Mouse (Mus musculus): ENCODE data around the gene Gm9964.
"Not testable (repeated sequence)": the region's sequence is repeated elsewhere in the genome, so short reads cannot be mapped to it uniquely, and the experiment has no call there.

The Gm9964 gene
- long read RNA-seq, experiment 1 = 0 reads
- long read RNA-seq, experiment 2 = 0 reads

DNA sequence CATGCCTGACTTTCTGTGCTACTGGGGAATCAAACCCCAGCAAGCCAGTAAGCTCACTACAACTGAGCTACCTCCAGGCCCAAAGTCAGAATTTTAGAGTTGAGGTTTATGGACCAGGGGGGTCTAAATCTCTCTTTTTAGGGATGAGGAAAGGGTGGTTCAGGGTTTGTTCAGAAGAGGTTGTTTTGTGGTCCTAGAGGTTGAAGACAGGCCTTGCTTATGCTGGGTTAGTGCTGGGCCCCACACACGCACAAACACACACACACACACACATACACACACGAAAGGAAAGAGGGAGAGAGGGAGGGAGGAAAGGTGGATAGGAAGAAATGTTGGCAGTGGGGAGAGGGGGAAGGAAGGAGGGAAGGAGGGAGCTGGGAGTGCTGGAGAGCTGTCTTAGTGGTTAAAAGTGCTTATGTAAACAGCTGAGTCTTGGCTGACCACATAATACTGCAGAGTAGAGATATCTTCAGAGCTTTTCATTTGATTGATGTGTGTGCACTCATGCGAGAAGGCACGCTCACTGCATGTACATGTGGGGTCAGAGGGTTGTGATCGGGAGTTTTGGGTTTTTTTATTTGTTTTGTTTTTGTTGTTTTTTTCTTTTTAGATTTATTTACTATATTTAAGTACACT is at the start of gene Gm9964:
Gene Gm9964, minus strand, starts transcription at position 51 of the 636 bp plus-strand sequence.
- intact Hi-C loops (cut with DNase I) = loop anchor here (5.0 to 10.0 kb wide), 2 partner anchors 100 to 282 kb away; no protein-coding TSS in a partner anchor

DNA sequence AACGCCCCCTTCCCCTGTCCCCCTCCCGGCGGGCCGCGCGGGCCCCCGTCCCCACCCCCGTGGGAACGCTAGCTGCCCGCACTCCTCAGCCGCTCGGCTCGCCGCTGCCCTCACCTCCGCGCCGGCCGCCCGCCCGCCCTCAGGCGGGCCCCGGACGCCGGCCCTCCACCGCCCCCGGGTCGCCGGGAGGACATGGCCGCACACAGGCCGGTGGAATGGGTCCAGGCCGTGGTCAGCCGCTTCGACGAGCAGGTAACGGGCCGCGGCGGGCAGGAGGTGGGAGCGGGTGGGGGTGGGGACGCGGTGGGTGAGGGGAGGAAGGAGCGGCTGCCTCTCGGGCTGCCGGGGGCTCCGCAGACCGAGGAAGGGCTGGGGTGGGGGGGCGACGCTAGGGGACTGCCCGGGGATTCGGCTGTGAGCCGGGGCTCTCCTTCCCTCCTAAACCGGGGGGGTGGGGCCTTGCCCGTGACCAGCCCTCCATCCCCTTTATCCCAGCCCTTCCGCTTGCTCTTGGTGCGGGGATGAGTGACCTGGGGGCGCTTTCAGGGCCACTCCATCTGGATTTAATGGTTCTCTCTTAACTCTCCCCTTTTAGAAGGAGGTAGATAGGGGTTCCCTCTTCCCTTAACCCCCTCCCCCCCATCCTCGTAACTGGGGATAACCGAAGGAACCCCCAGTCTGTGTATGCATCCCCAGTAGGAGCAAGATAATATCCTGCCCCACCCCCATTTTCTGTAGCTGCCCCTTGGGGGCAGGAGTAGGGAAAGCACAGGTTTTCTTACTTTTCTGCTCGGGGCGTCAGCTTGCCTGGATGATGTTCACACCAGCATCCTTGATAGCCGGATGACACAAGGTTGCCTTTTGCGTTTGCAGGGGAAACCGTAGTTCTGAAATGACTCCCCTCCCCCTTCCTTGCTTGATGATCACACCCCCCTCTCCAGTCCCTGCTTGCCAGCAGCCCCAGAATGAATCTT is 43.4 kb upstream of the Gm9964 start:
- intact Hi-C loops (cut with DNase I) = no loop called here

DNA sequence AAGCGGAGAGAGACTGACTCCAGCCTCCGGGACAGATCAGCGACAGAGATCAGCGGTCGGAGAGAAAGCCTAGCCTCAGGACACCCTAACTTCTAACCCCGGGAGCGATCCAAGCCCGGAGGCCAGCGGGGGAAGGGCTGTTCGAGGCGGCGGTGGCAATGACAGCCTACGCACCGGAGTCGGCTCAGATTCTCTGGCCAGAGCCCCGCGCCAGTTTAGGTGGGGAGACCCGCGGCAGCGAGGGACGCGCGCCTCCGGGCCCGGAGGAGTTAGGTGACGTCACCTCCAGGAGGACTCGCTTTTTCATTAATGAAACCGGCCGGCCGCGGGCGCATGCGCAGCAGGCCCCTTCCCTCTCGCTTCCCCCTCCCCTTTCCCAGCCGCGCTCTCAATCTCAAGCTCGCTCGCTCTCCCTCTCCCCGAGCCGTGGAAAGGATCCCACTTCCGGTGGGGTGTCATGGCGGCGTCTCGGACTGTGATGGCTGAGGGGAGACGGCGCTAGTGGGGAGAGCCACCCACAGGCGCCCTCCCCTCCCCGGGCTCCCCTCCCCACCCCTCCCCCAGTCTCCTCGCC is 42.6 kb upstream of the Gm9964 start, which contains the start of gene Nf1:
Gene Nf1, plus strand, starts transcription at position 460 of the 574 bp plus-strand sequence.
- intact Hi-C loops (cut with DNase I) = no loop called here

DNA sequence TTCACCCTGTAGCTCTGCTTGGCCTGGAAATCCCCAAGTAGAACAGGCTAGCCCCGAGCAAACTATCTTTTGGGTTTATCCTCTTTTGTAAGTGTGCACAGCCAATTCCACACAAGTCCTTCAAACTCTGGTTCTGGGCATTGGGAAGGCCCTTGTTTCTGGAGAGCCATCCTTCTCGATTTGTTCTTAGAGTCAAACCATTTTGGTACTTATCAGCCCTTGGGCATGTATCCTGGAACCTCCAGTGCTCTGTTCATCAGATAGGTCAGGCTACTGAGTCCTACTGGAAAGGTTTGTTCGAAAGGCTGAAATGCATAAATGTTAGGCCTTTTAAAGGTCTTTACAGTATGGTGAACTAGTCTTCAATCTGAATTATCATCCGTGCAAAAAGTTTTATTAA is 41.9 kb upstream of the Gm9964 start:
- intact Hi-C loops (cut with DNase I) = no loop called here

DNA sequence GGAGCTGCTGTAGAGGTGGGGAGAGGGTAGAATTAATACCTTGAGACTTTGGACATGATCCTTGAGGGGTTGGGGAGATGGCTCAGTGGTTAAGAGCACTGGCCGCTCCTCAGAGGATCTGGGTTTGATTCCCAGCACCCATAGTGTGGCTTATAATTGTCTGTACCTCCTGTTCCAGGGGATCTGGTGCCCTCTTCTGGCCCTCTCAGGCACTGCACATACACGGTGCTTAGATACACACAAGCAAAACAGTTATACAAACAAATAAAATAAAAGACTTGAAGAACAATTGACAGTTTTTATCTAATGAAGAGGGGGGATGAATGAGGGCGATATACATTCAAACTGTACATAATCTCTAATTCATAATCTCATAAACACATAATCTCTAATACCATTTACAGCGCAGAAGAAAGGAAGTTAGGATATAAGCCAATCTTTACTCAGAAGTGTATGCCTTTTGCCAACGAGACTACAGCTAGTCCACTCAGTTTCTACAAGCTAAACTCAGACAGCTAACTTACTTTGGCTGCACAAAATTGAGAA is 40.1 kb upstream of the Gm9964 start:
- intact Hi-C loops (cut with DNase I) = no loop called here

DNA sequence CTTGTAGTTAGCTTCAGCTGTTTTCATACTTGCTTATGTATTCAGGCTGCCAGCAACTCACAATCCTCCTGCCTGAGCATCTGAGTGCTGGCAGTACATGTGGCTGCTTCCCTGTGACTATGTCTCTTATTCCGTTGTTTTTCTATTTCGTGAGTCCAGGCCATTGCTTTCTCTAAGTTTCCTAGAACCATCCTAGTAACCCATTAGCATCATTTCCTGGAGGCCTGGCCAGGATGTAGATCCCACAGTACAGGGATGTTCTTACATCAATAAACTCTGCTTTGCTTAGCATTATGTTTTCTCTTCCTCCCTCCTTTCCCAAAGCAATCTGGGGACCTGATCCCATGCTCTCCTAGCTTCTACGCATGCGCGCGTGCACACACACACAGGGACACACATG is 38.4 kb upstream of the Gm9964 start:
- intact Hi-C loops (cut with DNase I) = no loop called here

DNA sequence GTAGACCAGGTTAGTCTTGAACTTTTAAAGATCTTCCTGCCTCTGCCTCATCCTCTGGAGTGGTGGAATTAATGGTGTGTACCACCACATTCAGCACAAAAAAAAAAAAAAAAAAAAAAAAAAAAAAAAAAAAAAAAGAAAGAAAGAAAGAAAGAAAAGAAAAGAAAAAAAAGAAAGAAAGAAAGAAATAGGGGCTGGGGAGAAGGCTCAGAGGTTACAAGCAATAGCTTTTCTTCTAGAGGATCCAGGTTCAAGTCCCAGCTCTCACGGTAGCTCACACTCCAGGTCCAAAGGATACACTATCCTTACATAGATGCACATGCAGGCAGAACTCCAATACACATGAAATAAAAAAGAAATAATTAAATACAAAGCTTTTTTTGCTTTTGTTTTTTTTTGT is 32.9 kb upstream of the Gm9964 start:
- intact Hi-C loops (cut with DNase I) = no loop called here

DNA sequence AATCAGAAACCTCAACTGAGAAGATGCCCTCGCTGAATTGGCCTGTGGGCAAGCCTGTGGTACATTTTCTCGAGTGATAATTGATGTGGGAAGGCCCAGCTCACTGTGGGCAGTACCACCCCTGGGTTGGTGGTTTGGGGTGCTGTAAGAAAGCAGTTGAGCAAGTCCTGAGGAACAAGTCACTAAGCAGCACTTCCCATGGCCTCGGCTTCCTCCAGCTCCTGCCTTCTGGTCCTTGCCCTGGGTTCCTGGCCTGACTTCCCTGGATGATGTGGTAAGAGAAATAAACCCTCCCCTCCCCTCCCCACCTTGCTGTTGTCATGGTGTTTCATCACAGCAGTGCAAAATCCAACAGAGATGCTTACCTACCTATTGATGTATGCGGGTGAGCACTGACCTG is 31.4 kb upstream of the Gm9964 start:
- intact Hi-C loops (cut with DNase I) = no loop called here

DNA sequence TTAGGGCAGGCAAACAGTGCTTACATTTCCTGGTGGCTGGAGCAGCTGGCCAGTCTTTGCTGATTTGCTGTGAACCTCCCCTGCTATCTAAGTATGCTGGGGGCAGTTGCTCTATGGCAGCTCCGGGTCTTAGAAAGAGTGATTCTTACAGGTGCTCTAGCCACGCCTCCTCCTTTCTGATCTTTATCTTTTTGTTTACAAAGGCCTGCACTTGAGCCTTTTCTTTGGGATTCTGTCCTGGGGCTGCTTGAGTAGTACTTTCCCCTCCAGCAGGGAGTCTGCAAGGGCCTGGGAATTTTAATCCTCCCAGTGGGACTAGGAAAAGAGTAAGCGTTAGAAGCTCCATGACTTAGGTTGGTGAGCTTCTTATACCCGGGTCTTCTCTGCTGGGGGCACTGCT is 30.4 kb upstream of the Gm9964 start:
- intact Hi-C loops (cut with DNase I) = no loop called here

DNA sequence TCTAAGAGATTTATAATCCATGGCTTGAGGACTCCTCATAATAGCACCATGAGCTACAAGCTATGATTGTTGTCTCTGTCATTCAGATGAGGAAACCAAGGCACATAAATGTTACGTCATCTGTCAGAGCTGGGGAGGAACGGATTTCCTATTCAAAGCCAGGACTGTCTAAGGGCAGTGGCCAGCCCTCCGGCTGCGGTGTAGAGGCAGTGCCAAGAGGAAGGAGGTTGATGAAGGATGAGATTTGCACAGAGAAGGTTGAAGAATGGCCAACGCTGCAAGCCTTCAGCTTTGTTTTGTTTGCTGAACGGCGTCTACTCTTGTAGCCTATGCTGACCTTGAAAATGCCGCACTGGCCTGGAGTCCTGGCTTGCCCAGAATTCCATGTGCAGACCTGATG is 29.0 kb upstream of the Gm9964 start:
- intact Hi-C loops (cut with DNase I) = no loop called here

DNA sequence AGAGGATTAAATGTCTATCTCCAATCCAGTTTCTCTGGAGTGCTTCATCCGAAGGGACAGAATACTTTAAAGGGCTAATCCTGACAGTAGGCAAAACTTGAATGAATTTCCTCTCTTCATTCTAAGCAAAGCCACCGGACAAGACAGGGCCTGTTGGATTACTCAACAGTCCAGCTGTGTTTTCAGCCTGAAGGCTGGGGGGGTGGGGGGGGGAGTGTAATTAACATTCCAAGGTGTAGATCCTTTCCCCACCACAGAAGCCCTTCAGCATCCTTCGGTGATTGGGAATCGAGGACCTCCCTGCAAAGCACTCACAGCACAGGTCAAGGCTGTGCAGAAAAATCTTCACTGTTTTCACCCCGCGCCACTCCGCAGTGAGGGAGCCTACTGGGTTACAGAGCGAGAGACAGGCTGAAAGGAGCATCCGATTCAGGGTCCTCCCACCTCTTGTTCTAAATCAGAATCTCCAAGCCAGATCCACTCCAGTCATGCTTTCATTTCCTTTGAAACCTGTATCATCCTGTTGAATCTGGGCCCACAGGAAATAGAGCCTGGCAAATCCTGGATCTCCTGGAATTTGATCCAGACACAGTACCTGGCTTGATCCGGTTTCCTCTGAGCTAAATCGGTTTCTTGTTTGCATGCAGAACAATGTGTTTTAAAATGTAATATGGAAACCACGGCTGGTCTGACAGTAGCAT is 27.4 kb upstream of the Gm9964 start:
- intact Hi-C loops (cut with DNase I) = no loop called here

DNA sequence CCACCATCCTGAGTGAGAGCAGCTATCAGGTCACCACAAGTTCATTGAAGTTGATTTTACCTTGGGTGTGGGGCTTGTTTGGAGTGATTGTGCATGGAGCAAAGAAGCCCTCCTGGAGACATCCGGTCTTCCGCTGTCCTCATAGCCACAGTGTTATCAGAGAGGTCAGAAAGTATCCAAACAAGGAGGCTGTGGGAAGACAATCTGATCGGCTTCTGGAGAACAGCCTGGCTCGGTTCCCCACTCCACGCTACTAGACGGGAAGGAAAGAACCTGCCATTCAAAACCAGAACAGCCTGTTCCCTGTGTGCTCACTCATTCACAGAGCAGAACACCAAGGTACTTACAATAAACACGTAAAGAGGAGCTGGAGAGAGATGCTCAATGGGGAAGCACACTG is 23.1 kb upstream of the Gm9964 start:
- intact Hi-C loops (cut with DNase I) = no loop called here

DNA sequence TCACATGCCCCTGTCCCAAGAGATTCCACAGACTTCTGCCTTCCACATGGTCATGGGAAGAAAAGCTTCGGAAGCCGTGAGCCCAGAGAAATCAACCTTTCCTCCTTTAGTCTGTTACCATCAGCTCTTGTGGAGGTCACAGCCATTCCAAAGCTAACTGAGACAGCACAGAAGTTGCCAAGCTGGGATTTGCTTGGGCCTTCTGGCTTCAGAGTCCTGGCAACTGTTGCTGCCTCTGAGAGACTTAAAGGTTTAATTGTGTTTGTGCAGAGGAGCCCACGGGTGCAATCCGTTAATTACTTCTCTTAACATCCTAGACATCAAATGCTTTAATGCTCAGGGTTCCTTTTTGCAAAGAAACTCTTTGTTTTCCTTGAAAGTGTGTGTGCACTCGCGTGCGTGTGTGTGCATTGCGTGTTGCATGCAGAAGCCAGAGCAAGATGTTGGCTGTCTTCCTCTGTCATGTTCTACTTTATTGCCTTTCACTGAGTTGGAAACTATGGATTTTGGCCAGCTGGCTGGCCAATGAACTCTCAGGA is 20.2 kb upstream of the Gm9964 start:
- intact Hi-C loops (cut with DNase I) = no loop called here

DNA sequence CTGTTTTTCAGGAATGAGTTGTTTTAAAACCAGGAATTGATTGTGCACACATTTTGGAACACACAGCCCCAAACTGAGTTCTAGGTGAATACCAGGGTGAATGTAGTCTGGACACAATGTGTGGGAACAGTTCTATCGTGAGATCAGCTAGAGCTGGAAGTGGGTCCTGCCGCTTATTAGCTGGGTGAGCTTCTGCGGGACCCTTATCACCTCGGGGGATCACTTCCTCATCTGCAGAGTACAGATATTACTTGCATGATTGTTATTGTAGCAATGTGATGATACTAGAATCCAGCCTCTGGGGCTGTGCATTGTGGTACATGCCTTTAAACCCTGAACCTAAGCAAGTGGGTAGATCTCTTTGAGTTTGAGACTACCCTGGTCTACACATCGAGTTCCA is 13.8 kb upstream of the Gm9964 start:
- intact Hi-C loops (cut with DNase I) = no loop called here

DNA sequence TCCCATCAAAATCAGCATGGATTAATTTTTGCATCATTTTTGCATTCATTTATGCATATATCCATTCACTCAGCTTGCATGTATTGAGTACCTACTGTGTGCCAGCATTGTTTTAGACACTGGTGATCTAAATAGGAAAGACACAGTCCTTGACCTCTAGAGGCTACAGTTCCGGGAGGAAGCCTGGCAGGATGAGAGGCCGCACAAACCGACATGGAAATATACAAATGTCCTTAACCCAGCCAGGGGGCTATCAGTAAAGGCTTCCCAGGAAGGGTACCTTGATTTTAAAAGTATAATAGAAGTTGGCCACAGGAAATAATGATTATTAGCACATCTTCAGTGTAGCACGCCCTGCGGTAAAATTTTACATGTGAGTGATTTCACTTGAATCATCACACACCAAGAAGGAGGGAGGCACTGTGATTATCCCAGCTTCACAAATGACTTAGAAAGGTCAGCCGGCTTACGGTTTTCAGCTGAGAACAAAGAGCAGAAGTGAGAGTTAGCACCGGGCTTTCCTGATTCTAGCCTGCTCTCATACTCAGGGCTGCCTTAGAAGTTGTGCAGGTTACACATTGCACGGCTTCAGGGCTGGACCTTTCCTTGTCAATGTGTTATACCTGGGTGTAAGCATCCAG is 11.0 kb upstream of the Gm9964 start:
- intact Hi-C loops (cut with DNase I) = no loop called here

DNA sequence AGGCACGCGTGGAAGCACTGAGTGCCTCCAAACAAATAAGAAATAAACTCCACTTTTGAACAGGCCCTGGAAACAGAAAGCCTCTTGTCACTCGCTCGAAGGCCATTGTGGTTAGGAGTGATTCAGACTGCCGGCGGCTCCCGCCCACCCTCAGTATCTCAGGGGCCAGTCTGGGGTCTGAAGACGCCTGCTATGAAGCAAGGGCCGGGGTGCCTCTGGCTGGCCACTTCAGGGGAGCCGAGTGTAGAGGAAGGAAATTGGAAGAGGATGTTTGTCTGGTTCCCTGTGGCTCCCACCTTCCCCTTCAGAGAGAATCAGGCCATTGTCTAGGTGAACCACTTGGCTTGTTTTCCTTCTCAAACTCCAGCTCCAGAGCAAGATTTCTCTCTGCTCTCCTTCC is 10.3 kb upstream of the Gm9964 start:
- intact Hi-C loops (cut with DNase I) = no loop called here

DNA sequence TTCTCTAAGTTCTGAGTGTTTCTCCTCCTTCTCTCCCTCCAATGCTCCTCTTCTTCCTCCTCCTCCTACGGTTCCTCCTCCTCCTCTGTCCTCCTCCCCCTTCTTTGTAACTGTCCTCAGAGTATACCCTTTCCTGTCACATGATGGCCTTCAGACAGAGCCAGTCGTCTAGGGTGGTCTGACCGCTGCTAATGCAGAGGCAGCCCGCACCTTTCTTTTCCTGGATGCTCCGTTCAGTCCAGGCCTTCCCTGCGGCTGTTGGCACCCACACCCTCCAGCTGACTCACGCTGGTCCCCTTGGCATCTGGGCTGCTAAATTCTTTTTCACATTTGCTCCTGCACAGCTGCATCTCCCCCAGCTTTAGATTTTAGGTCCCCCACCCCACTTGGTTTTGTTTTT is 9.8 kb upstream of the Gm9964 start:
- intact Hi-C loops (cut with DNase I) = no loop called here

DNA sequence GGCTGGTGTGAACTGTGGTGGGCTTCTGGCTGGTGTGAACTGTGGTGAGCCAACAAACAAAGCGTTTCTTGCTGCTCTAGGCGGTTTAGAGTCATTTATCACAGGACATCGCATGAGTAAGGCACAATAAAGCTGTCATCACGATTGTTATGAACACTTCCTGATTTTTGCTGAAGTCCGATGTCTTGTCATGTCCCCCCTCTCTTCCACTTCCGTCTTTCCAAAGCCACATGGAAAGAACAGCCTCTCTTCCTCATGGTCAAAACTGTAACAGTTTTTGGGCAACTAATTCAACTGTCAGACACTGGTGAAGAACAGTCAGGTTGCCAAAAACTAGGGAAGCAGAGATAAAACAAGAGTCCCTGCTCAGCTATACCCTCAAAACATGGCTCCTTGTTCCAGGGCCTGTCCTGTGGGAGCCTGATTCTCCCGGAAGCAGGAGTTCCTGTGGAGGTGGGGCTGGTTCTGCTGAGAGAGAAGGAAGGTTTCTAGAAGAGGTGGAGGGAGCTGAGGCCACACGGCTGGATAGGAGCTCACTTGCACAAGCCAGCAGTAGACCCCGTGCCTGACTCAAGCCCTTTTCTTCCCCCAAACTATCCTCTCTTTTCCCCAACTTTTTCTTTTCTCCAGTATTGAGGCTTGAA is 9.1 kb upstream of the Gm9964 start:
- intact Hi-C loops (cut with DNase I) = no loop called here

DNA sequence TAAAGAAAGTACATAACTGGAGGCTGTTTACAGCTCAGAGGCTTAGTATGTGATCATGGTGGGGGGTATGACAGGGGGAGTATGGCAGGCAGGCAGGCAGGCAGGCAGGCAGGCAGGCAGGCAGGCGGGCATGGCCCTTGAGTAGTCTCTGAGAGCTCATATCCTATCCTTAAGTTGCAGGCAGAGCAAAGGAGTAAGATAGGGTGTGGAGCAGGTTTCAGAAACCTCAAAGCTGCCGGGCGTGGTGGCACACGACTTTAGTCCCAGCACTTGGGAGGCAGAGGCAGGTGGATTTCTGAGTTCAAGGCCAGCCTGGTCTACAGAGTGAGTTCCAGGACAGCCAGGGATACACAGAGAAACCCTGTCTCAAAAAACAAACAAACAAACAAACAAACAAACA is 7.5 kb upstream of the Gm9964 start:
- intact Hi-C loops (cut with DNase I) = not testable (repeated sequence)

DNA sequence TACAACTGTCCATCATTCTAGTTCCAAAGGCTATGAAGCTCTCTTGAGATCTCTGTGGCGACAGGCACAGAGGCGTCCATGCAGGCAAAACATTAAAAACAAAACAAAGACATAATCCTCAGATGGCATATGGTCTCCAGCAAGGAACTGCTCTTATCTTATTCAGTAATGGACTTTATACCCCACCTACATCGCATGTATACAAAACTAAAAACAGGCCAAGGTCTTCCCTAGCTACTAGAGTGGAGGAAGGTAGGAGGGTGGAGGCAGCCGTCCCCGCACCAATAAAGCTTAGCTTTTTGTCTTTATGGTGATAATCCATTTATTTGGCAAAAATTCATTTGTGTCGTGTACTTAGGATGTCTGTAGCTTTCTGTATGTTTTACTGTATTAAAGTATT is 6.4 kb upstream of the Gm9964 start:
- intact Hi-C loops (cut with DNase I) = no loop called here

Data from adrenal gland (tissue).